Mouse (Mus musculus): ENCODE data around the gene Gzmg.
"Not testable (repeated sequence)": the region's sequence is repeated elsewhere in the genome, so short reads cannot be mapped to it uniquely, and the experiment has no call there.

The Gzmg gene

GRCm38 (mm10) chr14:56159479-56159878 is at the start of gene Gzmg:
Gene Gzmg (minus strand): TSS chr14:56159579.
- not testable (repeated sequence) for DNase-seq

- no peak for DNase-seq
Measured at GRCm38 (mm10) chr14:56205613-56206012, 46.2 kb upstream of the Gzmg start.

- DNase-seq: peak; percentile 66
Measured at GRCm38 (mm10) chr14:56205021-56205420, 45.6 kb upstream of the Gzmg start.

GRCm38 (mm10) chr14:56203975-56204374 is 44.6 kb upstream of the Gzmg start:
- peak; percentile 67 for DNase-seq

GRCm38 (mm10) chr14:56186946-56187345 is 27.6 kb upstream of the Gzmg start:
- DNase-seq: no peak

GRCm38 (mm10) chr14:56186521-56186920 is 27.1 kb upstream of the Gzmg start:
- no peak for DNase-seq

GRCm38 (mm10) chr14:56177651-56178050 is 18.3 kb upstream of the Gzmg start:
- DNase-seq: peak; percentile 59

- DNase-seq: no peak
Measured at GRCm38 (mm10) chr14:56174499-56174898, 15.1 kb upstream of the Gzmg start, which contains the start of gene Gzmn. Gene Gzmn (minus strand): TSS chr14:56174599.

- no peak for DNase-seq
Measured at GRCm38 (mm10) chr14:56173396-56173795, 14.0 kb upstream of the Gzmg start.

GRCm38 (mm10) chr14:56172744-56173143 is 13.4 kb upstream of the Gzmg start:
- DNase-seq: no peak

GRCm38 (mm10) chr14:56168009-56168408 is 8.6 kb upstream of the Gzmg start:
- DNase-seq: no peak

- no peak for DNase-seq
Measured at GRCm38 (mm10) chr14:56162109-56162508, 2.7 kb upstream of the Gzmg start.

- DNase-seq: no peak
Measured at GRCm38 (mm10) chr14:56155340-56155739, 4.0 kb downstream of the Gzmg start.

- DNase-seq: not testable (repeated sequence)
Measured at GRCm38 (mm10) chr14:56133675-56134074, 25.7 kb downstream of the Gzmg start.

- DNase-seq: not testable (repeated sequence)
Measured at GRCm38 (mm10) chr14:56132508-56132907, 26.9 kb downstream of the Gzmg start, which contains the start of gene Gzmd. Gene Gzmd (minus strand): TSS chr14:56132608.

GRCm38 (mm10) chr14:56128341-56128740 is 31.0 kb downstream of the Gzmg start:
- DNase-seq: no peak

GRCm38 (mm10) chr14:56123516-56123915 is 35.9 kb downstream of the Gzmg start:
- no peak for DNase-seq

GRCm38 (mm10) chr14:56120525-56120924 is 38.9 kb downstream of the Gzmg start, which contains the start of gene Gzme:
Gene Gzme (minus strand): TSS chr14:56120625.
- DNase-seq: no peak

- not testable (repeated sequence) for DNase-seq
Measured at GRCm38 (mm10) chr14:56115531-56116310, 43.7 kb downstream of the Gzmg start.
